Mouse (Mus musculus): ENCODE measurements around the gene Gm11487. TPM values are rescaled to one million over a fixed set of nuclear protein-coding genes. Genes with fewer than 3 reads are reported as not detected.
A peak's percentile ranks its signal among the peaks of the same experiment; 100 is the strongest.
"Not testable (repeated sequence)": the region's sequence is repeated elsewhere in the genome, so short reads cannot be mapped to it uniquely, and the experiment has no call there.

The Gm11487 gene
- not detected in 2 replicates for polyA plus RNA-seq (2016; fragmentation: Nextera tagmentation; extraction: Ambion mirVana)

DNA sequence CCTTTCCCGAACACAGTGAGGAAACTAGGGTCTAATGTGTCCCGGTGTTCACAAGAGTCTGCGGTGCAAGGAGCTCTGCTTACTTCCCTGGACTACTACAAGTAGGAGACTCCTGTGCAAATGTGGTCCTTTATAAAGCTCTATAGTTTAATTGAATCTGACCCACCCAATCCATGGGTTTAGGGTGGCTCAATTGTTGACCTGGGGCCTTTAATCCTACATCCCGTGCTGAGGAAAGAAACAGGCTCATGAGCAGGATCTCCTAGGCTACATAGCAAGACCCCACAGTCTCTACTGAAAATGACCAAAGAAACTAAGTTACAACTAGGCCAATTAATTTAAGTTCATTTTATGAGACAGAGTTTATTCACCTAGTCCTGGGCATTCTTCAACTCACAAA is at the start of gene Gm11487:
Gene Gm11487, minus strand, starts transcription at position 101 of the 400 bp plus-strand sequence.
- H3K27ac ChIP-seq; H3K27me3 ChIP-seq (ENCODE audit: poor library complexity, severe bottlenecking); H3K4me1 ChIP-seq; H3K9me3 ChIP-seq; H3K4me3 ChIP-seq; H3K36me3 ChIP-seq (replicated peaks); DNase-seq (ENCODE audit: extremely low spot score, low spot score): not testable (repeated sequence)
- 94% methylated on average over 4 of the region's 4 CpGs for WGBS

DNA sequence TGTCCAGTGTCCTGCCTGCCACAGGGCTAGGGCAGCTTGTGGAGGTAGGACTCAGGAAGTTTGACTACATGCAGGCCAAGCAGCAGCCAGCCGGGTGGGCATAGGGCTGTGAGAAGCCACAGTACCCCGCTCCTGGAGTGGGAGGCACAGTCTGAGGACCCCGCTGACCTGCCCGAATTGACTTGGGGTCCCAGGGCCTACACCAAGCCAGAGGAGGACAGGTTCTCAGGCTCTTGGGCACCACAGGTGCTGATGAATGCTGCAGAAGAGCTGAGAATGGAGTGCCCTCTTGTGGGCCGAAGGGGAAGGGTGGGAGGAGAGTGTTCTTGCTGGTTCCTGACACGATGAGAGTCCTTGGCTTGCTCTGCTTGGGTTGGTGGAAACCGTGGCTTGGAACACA is 39.8 kb upstream of the Gm11487 start:
- Histone ChIP-seq H3K4me1 (peaks cover 5% of the 10 kb centered on the region), H3K9me3 (no peaks in the 10 kb centered on the region), H3K27me3 (ENCODE audit: poor library complexity, severe bottlenecking) (no peaks in the 10 kb centered on the region), H3K27ac (no peak overlapping the region), H3K36me3 (replicated peaks) (no peaks in the 10 kb centered on the region), H3K4me3 (no peak overlapping the region)
- peak; percentile 35 for DNase-seq (ENCODE audit: extremely low spot score, low spot score)
- WGBS = 55% methylated on average over 7 of the region's 7 CpGs

DNA sequence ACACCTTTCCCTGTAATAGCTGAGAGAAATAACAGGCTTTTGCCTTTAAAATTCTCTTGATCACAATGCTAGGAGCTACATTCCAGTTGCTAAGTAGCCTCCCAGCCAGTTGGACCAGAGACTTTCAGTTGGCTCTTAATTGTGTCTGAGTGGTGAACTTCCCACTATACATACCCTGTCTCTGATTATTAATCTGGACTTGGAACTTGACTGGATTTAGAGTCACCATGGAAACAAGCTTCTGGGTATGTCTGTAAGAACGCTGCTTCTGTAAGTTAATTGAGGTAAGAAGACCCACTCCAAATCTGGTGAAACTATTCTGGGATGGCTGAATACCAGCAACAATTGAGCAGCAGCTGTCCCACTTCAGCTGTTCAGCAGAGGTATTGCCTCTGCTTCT is 37.7 kb upstream of the Gm11487 start:
- no peak for DNase-seq (ENCODE audit: extremely low spot score, low spot score)
- H3K4me3 ChIP-seq = no peak overlapping the region
- H3K27ac ChIP-seq = no peak overlapping the region
- H3K27me3 ChIP-seq (ENCODE audit: poor library complexity, severe bottlenecking) = no peaks in the 10 kb centered on the region
- H3K36me3 ChIP-seq (replicated peaks) = no peaks in the 10 kb centered on the region
- 45% methylated on average over 1 of the region's 1 CpGs for WGBS
- no peaks in the 10 kb centered on the region for H3K9me3 ChIP-seq
- H3K4me1 ChIP-seq = peaks cover 5% of the 10 kb centered on the region

DNA sequence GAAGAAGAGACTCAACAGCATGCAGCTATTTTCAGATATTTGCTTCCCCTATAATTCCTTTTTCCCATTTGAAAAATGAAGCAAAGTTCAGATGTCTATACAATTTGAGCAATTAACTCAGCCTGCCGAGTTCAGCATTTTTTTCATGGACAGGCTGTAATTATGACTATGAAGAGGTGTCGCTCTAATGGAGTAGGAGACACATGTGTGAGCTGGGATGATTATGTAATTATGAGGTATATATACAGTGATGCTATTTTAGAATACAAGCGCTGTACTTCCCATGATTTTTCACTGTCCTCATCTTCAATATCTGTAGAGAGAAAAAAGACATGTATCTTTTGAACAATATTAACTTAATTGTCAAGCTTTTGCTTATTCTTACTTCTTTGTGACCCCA is 21.0 kb upstream of the Gm11487 start:
- Histone ChIP-seq H3K4me1 (no peaks in the 10 kb centered on the region), H3K4me3 (no peak overlapping the region), H3K9me3 (no peaks in the 10 kb centered on the region), H3K36me3 (replicated peaks) (no peaks in the 10 kb centered on the region), H3K27me3 (ENCODE audit: poor library complexity, severe bottlenecking) (no peaks in the 10 kb centered on the region), H3K27ac (no peak overlapping the region)
- no peak for DNase-seq (ENCODE audit: extremely low spot score, low spot score)
- WGBS = 90% methylated on average over 3 of the region's 3 CpGs

DNA sequence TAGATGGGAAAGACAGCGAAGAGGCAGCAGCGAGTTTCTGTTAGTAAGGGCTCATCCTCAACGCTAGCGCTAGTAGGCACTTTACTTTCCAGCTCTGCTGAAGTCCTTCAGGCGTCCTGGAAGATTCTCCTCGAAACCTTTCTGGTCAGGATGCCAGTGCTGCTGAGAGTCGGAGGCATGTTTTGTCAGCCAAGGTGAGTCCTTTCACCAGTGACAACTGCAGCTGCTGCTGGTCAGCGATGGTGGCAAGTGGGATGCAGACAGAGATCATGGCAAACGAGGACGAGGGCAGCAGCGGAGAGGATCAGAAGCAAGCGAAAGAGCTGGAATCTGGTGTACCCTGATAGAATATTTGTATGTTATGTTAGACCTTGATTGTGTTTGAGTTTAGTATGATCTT is 18.2 kb upstream of the Gm11487 start:
- Histone ChIP-seq H3K27me3 (ENCODE audit: poor library complexity, severe bottlenecking) (no peaks in the 10 kb centered on the region), H3K4me1 (no peaks in the 10 kb centered on the region), H3K9me3 (no peaks in the 10 kb centered on the region), H3K36me3 (replicated peaks) (no peaks in the 10 kb centered on the region), H3K4me3 (no peak overlapping the region), H3K27ac (no peak overlapping the region)
- DNase-seq (ENCODE audit: extremely low spot score, low spot score) = no peak
- WGBS = 93% methylated on average over 12 of the region's 12 CpGs

DNA sequence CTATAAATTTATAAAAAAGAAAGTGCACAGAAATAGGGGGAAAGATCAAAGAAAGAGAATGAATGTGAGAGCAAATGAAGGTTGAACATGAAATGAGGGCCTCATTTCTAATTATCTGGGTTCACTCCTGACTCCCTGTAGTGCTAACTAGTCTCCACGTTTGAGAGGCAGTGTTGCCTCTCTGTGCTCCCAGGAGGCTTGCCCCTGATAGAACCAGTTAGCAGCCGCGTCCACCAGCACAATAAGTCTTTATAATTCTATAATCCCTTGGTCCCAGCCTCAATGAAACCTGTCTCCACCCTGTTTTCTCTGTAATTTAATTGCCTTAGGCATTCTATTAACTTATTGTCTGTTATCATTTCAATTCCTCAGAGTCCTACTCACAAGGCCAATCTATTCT is 38.3 kb downstream of the Gm11487 start:
- Histone ChIP-seq H3K9me3 (no peaks in the 10 kb centered on the region), H3K36me3 (replicated peaks) (no peaks in the 10 kb centered on the region), H3K4me3 (no peak overlapping the region), H3K27ac (no peak overlapping the region), H3K4me1 (peaks cover 7% of the 10 kb centered on the region; the same call in 1 of the 2 replicates), H3K27me3 (ENCODE audit: poor library complexity, severe bottlenecking) (no peaks in the 10 kb centered on the region)
- 14% methylated on average over 3 of the region's 3 CpGs for WGBS
- peak; percentile 26 for DNase-seq (ENCODE audit: extremely low spot score, low spot score)

Other genes starting within 250 kb of the Gm11487 start
- not detected in 2 replicates for gene Gm11238, start 202.8 kb upstream of the Gm11487 start, polyA plus RNA-seq (2016; fragmentation: Nextera tagmentation; extraction: Ambion mirVana)
- not detected in 2 replicates for gene Gm11237, start 217.9 kb upstream of the Gm11487 start, polyA plus RNA-seq (2016; fragmentation: Nextera tagmentation; extraction: Ambion mirVana)
- gene Gm11236, start 233.0 kb upstream of the Gm11487 start, polyA plus RNA-seq (2016; fragmentation: Nextera tagmentation; extraction: Ambion mirVana) = not detected in 2 replicates

Data from forebrain, embryonic 10.5 days (tissue).